Mouse (Mus musculus) midbrain, embryonic 12.5 days (tissue): ENCODE results near the gene Zfp146. TPM values are rescaled to one million over a fixed set of nuclear protein-coding genes. Genes with fewer than 3 reads are reported as not detected.

Experiments used
- ATAC-seq: fragments of 200-750 bp; cut with Nextera tagmentation; 2 replicates; pipeline ENCODE4 v1.8.0; 2017; ENCODE audit warnings: low read depth, moderate TSS enrichment, moderate library complexity; ENCODE audit not compliant: low FRiP score
- H3K27ac ChIP-seq: fragments of 300-500 bp; sonication (generic); replicated peaks from 2 replicates; pipeline ENCODE4 v1.5.1; 2016; ENCODE audit warnings: mild to moderate bottlenecking
- H3K27me3 ChIP-seq: fragments of 300-500 bp; sonication (generic); 2 replicates; pipeline ENCODE4 v1.6.1; 2016; ENCODE audit warnings: mild to moderate bottlenecking
- H3K36me3 ChIP-seq: fragments of 300-500 bp; sonication (generic); 2 replicates; pipeline ENCODE4 v1.6.1; 2016
- H3K4me1 ChIP-seq: fragments of 300-500 bp; sonication (generic); 2 replicates; pipeline ENCODE4 v1.6.1; 2016
- H3K4me2 ChIP-seq: fragments of 300-500 bp; sonication (generic); replicated peaks from 2 replicates; pipeline ENCODE4 v1.6.1; 2016; ENCODE audit warnings: mild to moderate bottlenecking, moderate library complexity
- H3K4me3 ChIP-seq: fragments of 300-500 bp; sonication (generic); 2 replicates; pipeline ENCODE4 v1.5.1; 2016; ENCODE audit warnings: mild to moderate bottlenecking
- H3K9ac ChIP-seq: fragments of 300-500 bp; sonication (generic); replicated peaks from 2 replicates; pipeline ENCODE4 v1.6.1; 2016; ENCODE audit warnings: mild to moderate bottlenecking, moderate library complexity
- H3K9me3 ChIP-seq: fragments of 300-500 bp; sonication (generic); 2 replicates; pipeline ENCODE4 v1.6.1; 2016; ENCODE audit warnings: mild to moderate bottlenecking
- WGBS: fragments of 180-500 bp; shearing (Covaris S2); methylation state at CpG from one replicate; pipeline ENCODE4 v1.1.7; 2016; 5-methylcytosine and 5-hydroxymethylcytosine counted together
- polyA plus RNA-seq: library from polyadenylated mRNA; unstranded; fragments of >200 nt; fragmentation: Nextera tagmentation; extraction: Ambion mirVana; gene quantifications from 2 replicates; pipeline ENCODE4 v1.2.1, GENCODE M21; 2016

The Zfp146 gene
- polyA plus RNA-seq, 1 experiment from 2014 or later, result 20.2 TPM

DNA sequence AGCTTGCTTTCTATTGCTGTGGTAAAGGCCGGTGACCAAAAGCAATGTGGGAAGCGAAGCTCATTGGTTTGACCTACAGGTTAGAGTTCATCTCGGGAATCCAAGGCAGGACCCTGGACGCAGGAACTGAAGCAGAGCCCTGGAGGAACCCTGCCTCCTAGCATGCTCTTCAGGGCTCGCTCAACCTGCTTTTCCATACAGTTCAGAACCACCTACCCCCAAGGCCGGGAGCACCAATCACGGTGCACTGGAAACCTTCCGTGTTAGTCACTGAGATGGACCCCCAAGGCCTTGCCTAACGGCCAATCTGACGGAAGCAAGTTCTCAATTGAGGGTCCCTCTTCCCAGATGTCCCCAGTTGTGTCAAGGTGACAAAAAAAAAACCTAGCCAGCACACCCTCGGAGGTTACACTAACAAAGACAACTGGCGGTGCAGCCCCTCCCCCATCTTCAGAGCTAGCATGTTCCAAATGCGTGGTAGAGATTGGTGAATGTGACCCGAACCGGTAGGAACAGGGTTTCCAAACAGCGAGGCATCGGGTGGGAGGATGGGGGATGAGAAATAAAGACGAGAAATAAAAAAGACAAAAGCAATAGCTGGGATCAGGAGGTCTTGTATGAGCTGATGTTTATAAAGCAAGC is 30.1 kb upstream of the Zfp146 start:
- ATAC-seq, result no peak
- Histone ChIP-seq H3K4me2 (no peak overlapping the region), H3K4me3 (no peak overlapping the region), H3K27me3 (no peaks in the 10 kb centered on the region), H3K9me3 (no peaks in the 10 kb centered on the region), H3K4me1 (peaks cover 6% of the 10 kb centered on the region; the same call in 1 of the 2 replicates), H3K27ac (no peak overlapping the region), H3K36me3 (no peaks in the 10 kb centered on the region), H3K9ac (no peak overlapping the region)
- 80% methylated on average over 18 of the region's 18 CpGs for WGBS

GRCm38 (mm10) chr7:30198481-30198971 is 29.0 kb upstream of the Zfp146 start, which contains the start of gene Capns1:
Gene Capns1 (minus strand): TSS chr7:30198811.
- H3K4me2 ChIP-seq, result peak within 1 kb of the TSS; percentile 37

DNA sequence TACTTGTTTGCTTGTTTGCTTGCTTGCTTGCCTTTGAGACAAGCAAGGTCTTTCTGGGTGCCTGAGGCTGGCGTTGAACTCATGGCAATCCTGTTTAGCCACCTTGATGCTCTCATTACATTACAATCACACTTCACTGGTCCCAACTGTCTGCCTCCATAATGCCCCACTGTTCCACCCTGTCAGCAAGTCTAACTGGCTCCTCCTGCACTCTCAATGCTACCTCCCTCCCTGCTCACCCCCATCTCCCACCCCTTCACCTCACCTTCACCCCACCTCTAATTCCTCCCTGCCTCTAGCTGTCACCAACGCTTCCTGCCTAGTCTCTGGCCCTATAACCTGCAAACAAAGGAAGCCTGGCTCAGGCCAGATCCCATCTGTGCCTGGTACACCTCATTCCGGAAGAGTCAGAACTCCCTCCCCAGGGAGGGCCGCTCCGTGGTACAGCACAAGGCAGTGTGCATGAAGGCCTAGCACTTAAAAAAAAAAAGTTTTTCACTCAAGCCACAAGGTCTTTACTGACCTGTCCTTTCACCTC is 28.1 kb upstream of the Zfp146 start:
- Histone ChIP-seq H3K9ac (no peak overlapping the region), H3K4me1 (peaks cover 15% of the 10 kb centered on the region), H3K4me3 (no peak overlapping the region), H3K9me3 (no peaks in the 10 kb centered on the region), H3K27me3 (no peaks in the 10 kb centered on the region), H3K27ac (no peak overlapping the region), H3K4me2 (no peak overlapping the region), H3K36me3 (no peaks in the 10 kb centered on the region)
- WGBS, result 72% methylated on average over 5 of the region's 5 CpGs
- no peak for ATAC-seq

More at GRCm38 (mm10) chr7:30198481-30198971, 29.0 kb upstream of the Zfp146 start, which contains the start of gene Capns1:
- Histone ChIP-seq H3K9me3 (no peaks in the 10 kb centered on the region), H3K4me1 (peaks cover 6% of the 10 kb centered on the region), H3K36me3 (no peaks in the 10 kb centered on the region), H3K27ac (no peak within 1 kb of the TSS), H3K27me3 (no peaks in the 10 kb centered on the region), H3K4me3 (0 out of 2 replicates have a peak within 1 kb of the TSS, but pooled peaks have one; percentile 13), H3K9ac (no peak within 1 kb of the TSS; the same call in 1 of the 2 replicates)
- no peak for ATAC-seq
- WGBS, result 5% methylated on average over 8 of the region's 8 CpGs

- Histone ChIP-seq H3K36me3 (peaks cover 15% of the 10 kb centered on the region), H3K9me3 (no peaks in the 10 kb centered on the region), H3K4me1 (peaks cover 18% of the 10 kb centered on the region), H3K4me3 (no peak overlapping the region), H3K27ac (no peak overlapping the region), H3K27me3 (no peaks in the 10 kb centered on the region), H3K9ac (no peak overlapping the region), H3K4me2 (no peak overlapping the region)
- WGBS, result 82% methylated on average over 4 of the region's 6 CpGs
- no peak for ATAC-seq
These were observed 26.6 kb upstream of the Zfp146 start for GRCm38 (mm10) chr7:30196171-30196570.

- H3K27me3 ChIP-seq, result no peaks in the 10 kb centered on the region
- H3K27ac ChIP-seq, result no peak overlapping the region
- H3K4me3 ChIP-seq, result no peak overlapping the region
- peak overlapping the region; percentile 78; the same call in 1 of the 2 replicates for H3K9ac ChIP-seq
- peaks cover 22% of the 10 kb centered on the region for H3K36me3 ChIP-seq
- ATAC-seq, result no peak
- WGBS, result 76% methylated on average over 6 of the region's 6 CpGs
- H3K4me2 ChIP-seq, result peak overlapping the region; percentile 85
- peaks cover 18% of the 10 kb centered on the region for H3K4me1 ChIP-seq
- no peaks in the 10 kb centered on the region for H3K9me3 ChIP-seq
These were observed 25.9 kb upstream of the Zfp146 start for GRCm38 (mm10) chr7:30195461-30195860.

DNA sequence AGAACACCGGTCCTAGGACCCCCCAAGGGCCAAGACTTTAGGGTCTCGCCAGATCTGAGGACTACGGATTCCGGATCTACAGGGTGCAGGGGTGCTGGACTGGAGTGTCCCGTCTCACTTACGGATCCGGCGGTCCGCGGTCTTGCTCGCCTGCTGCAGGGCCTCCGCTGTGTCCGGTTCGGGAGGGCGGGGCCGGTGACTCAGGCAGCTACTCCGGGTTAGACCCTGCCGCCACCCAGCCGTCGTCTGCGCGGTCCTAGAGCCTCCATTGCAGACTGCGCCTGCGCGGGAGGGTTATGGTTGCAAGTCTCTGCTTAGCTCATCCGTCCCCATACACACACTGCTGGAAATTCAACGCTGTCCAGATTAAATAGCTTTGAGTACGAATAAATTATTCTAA is 25.3 kb upstream of the Zfp146 start:
- Histone ChIP-seq H3K4me1 (peaks cover 18% of the 10 kb centered on the region), H3K27me3 (no peaks in the 10 kb centered on the region), H3K36me3 (peaks cover 28% of the 10 kb centered on the region), H3K4me3 (peak overlapping the region; percentile 78), H3K4me2 (peak overlapping the region; percentile 85), H3K9me3 (no peaks in the 10 kb centered on the region), H3K9ac (peak overlapping the region; percentile 78), H3K27ac (peak overlapping the region; percentile 65)
- peak; percentile 88 for ATAC-seq
- WGBS, result under 1% methylated on average over 28 of the region's 28 CpGs

- H3K4me2 ChIP-seq, result peak overlapping the region; percentile 85
- no peaks in the 10 kb centered on the region for H3K9me3 ChIP-seq
- H3K4me3 ChIP-seq, result peak overlapping the region; percentile 78
- WGBS, result under 1% methylated on average over 26 of the region's 26 CpGs
- peak overlapping the region; percentile 65 for H3K27ac ChIP-seq
- H3K36me3 ChIP-seq, result peaks cover 29% of the 10 kb centered on the region
- peak; percentile 10 for ATAC-seq
- peaks cover 18% of the 10 kb centered on the region for H3K4me1 ChIP-seq
- peak overlapping the region; percentile 78 for H3K9ac ChIP-seq
- H3K27me3 ChIP-seq, result no peaks in the 10 kb centered on the region
These were observed 24.7 kb upstream of the Zfp146 start for GRCm38 (mm10) chr7:30194101-30194831.

DNA sequence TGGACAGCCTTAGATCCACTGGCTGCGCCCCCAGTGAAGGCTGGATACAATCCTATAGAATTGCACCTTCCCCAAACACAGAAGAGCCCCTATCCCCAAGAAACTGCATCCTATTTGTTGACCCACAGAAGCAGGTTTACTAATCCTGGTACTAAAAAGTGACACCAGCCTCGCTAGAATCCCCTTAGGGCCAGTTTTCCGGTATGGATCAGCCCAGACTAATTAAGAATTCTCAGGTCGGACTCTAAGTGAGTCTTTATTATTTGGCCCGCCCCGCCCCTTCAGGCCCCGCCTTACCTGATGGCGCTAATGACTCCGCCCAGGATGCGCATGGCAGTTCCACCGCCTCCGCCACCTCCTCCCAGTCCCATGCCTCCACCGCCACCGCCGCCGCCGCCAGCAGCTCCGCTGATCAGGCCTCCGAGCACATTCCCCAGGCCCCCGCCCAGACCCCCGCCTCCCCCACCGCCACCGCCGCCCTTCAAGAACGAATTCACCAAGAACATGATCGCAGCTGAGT is 24.1 kb upstream of the Zfp146 start:
- peak overlapping the region; percentile 78 for H3K4me3 ChIP-seq
- H3K27ac ChIP-seq, result peak overlapping the region; percentile 65
- peak overlapping the region; percentile 85 for H3K4me2 ChIP-seq
- no peaks in the 10 kb centered on the region for H3K27me3 ChIP-seq
- no peaks in the 10 kb centered on the region for H3K9me3 ChIP-seq
- H3K36me3 ChIP-seq, result peaks cover 34% of the 10 kb centered on the region
- under 1% methylated on average over 26 of the region's 26 CpGs for WGBS
- peak overlapping the region; percentile 78 for H3K9ac ChIP-seq
- peaks cover 18% of the 10 kb centered on the region for H3K4me1 ChIP-seq
- peak; percentile 74 for ATAC-seq

- H3K9me3 ChIP-seq, result no peaks in the 10 kb centered on the region
- ATAC-seq, result no peak
- H3K27me3 ChIP-seq, result no peaks in the 10 kb centered on the region
- WGBS, result 19% methylated on average over 9 of the region's 9 CpGs
- peaks cover 18% of the 10 kb centered on the region for H3K4me1 ChIP-seq
- peak overlapping the region; percentile 78 for H3K4me3 ChIP-seq
- peak overlapping the region; percentile 85 for H3K4me2 ChIP-seq
- H3K9ac ChIP-seq, result peak overlapping the region; percentile 11; the same call in 1 of the 2 replicates
- H3K27ac ChIP-seq, result no peak overlapping the region
- H3K36me3 ChIP-seq, result peaks cover 41% of the 10 kb centered on the region
These were observed 23.5 kb upstream of the Zfp146 start for GRCm38 (mm10) chr7:30193013-30193412.

DNA sequence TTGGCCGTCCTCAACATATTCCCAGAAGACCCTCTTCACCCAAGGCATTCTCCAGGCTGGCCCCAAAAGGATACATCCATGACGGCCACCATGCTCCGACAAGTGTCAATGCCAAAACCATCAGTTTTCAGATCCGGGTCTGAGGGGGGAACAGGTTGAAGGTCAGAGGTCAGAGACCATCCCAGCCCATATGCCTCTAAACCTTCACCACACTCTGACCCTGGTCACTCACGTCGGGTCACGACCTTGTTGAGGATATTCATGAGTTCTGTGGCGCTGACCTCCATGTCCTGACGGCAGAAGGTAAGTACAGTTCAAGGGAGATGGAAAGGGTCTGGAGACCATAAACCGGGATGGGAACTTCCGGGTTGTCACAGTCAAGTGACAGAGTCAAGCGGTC is 22.5 kb upstream of the Zfp146 start:
- no peak overlapping the region for H3K27ac ChIP-seq
- H3K36me3 ChIP-seq, result peaks cover 50% of the 10 kb centered on the region
- WGBS, result 89% methylated on average over 12 of the region's 12 CpGs
- no peak overlapping the region for H3K4me2 ChIP-seq
- no peaks in the 10 kb centered on the region for H3K9me3 ChIP-seq
- H3K4me3 ChIP-seq, result no peak overlapping the region
- H3K9ac ChIP-seq, result no peak overlapping the region
- peaks cover 18% of the 10 kb centered on the region for H3K4me1 ChIP-seq
- no peak for ATAC-seq
- H3K27me3 ChIP-seq, result no peaks in the 10 kb centered on the region

GRCm38 (mm10) chr7:30189116-30189491 is 19.6 kb upstream of the Zfp146 start:
- Histone ChIP-seq H3K4me1 (peaks cover 16% of the 10 kb centered on the region), H3K9me3 (no peaks in the 10 kb centered on the region), H3K4me3 (no peak overlapping the region), H3K4me2 (no peak overlapping the region), H3K27me3 (no peaks in the 10 kb centered on the region), H3K27ac (no peak overlapping the region), H3K36me3 (peaks cover 62% of the 10 kb centered on the region), H3K9ac (no peak overlapping the region)
- ATAC-seq, result no peak
- 89% methylated on average over 4 of the region's 4 CpGs for WGBS
